Comparison of ENCODE assay signal across 8 mouse cellular contexts in the genomic region with DNA sequence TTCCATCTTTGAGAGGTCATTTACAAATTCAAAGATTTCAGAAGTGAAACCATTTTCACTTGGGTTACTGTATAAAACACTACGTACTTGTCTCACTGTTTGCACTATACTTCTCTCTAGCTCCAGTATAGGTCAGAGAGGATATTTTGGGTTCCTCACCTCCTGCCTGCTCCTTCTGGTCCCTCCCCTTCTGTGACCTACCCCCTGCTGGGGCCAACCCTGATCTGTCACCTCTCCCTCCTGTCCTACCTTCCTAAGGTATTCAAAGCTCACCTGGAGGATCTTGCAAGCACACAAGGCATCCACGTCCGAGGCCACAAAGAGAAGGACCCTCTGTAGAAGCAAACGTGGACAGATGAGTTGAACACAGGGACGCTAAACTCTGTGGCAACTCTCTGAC. TPM values are rescaled to one million over a fixed set of nuclear protein-coding genes. Genes with fewer than 3 reads are reported as not detected.
A peak's percentile ranks its signal among the peaks of the same experiment; 100 is the strongest.
DNase-seq lines count a peak whose midpoint lies in the region; ATAC-seq lines count a peak whose summit lies in the region.

No protein-coding gene starts in this region.

- DNase-seq in kidney, adult 18-20 months, result no peak
- no peak for DNase-seq in hindbrain, embryonic 10.5 days (ENCODE audit: low spot score)
- DNase-seq in mesoderm, embryonic 11.5 days (ENCODE audit: low read depth, low spot score), result peak; percentile 19
- DNase-seq in urinary bladder, postnatal 4 days (ENCODE audit: low spot score in 2 of 2), result no peak
- DNase-seq in spleen, postnatal 36 days (ENCODE audit: low spot score in 2 of 2), result no peak
- DNase-seq in adrenal gland, postnatal 4 days (ENCODE audit: low spot score in 2 of 2), result no peak

- WGBS in kidney, embryonic 16.5 days, result 7% methylated on average over 5 of the region's 5 CpGs
- 6% methylated on average over 5 of the region's 5 CpGs for WGBS in hindbrain, embryonic 10.5 days

- H3K9me3 ChIP-seq in kidney, embryonic 16.5 days (ENCODE audit: low read length), result no peaks in the 10 kb centered on the region
- no peaks in the 10 kb centered on the region for H3K9me3 ChIP-seq in hindbrain, embryonic 10.5 days

- H3K4me1 ChIP-seq in kidney, embryonic 16.5 days (ENCODE audit: insufficient read depth, low read length), result peaks cover 16% of the 10 kb centered on the region
- peaks cover 30% of the 10 kb centered on the region for H3K4me1 ChIP-seq in hindbrain, embryonic 10.5 days (replicated peaks)

- peaks cover 29% of the 10 kb centered on the region for H3K36me3 ChIP-seq in kidney, embryonic 16.5 days (ENCODE audit: insufficient read depth, low read length)
- peaks cover 55% of the 10 kb centered on the region for H3K36me3 ChIP-seq in hindbrain, embryonic 10.5 days

- peak overlapping the region; percentile 91 for H3K9ac ChIP-seq in kidney, embryonic 16.5 days (replicated peaks; ENCODE audit: low read length)

- H3K27ac ChIP-seq in kidney, embryonic 16.5 days (ENCODE audit: low read length), result no peak overlapping the region; the same call in 1 of the 2 replicates
- H3K27ac ChIP-seq in hindbrain, embryonic 10.5 days, result peak overlapping the region; percentile 91

- ATAC-seq in kidney, embryonic 16.5 days (ENCODE audit: low FRiP score, low TSS enrichment), result peak; percentile 32
- ATAC-seq in activated CD4-positive, CD25-positive, alpha-beta regulatory T cell, adult 4 months, result peak; percentile 0

- peak overlapping the region; percentile 87 for H3K4me3 ChIP-seq in kidney, embryonic 16.5 days (ENCODE audit: low read length)
- peak overlapping the region; percentile 79 for H3K4me3 ChIP-seq in hindbrain, embryonic 10.5 days

- H3K4me2 ChIP-seq in kidney, embryonic 16.5 days (replicated peaks; ENCODE audit: low read depth, low read length), result peak overlapping the region; percentile 88

- H3K27me3 ChIP-seq in kidney, embryonic 16.5 days (ENCODE audit: insufficient read depth, low read length), result no peaks in the 10 kb centered on the region
- no peaks in the 10 kb centered on the region for H3K27me3 ChIP-seq in hindbrain, embryonic 10.5 days (ENCODE audit: insufficient read depth, poor library complexity, severe bottlenecking)

RNA-seq across cellular contexts. Expression of gene Ufd1, which starts 0.5 kb away (rescaled TPM):
- 83.0 and 89.8 TPM in 2 replicates for polyA plus RNA-seq in kidney, embryonic 16.5 days (2015; fragmentation: Nextera tagmentation; extraction: Ambion mirVana)
- polyA plus RNA-seq in activated CD4-positive, CD25-positive, alpha-beta regulatory T cell, adult 4 months (2017; shearing (Covaris generic)), result 100 to 1,000 TPM; 126 to 139 TPM
- polyA plus RNA-seq in hindbrain, embryonic 10.5 days (2016; fragmentation: Nextera tagmentation; extraction: Ambion mirVana), result 100 and 104 TPM in 2 replicates
- 100 to 1,000 TPM; 120 to 130 TPM for total RNA-seq in adrenal gland, postnatal 4 days (2021)

RNA-seq across cellular contexts. Expression of gene Cdc45, which starts 0.8 kb away (rescaled TPM):
- polyA plus RNA-seq in kidney, embryonic 16.5 days (2015; fragmentation: Nextera tagmentation; extraction: Ambion mirVana), result 52.1 and 53.1 TPM in 2 replicates
- 10 to 100 TPM; 12.2 to 15.1 TPM for polyA plus RNA-seq in activated CD4-positive, CD25-positive, alpha-beta regulatory T cell, adult 4 months (2017; shearing (Covaris generic))
- polyA plus RNA-seq in hindbrain, embryonic 10.5 days (2016; fragmentation: Nextera tagmentation; extraction: Ambion mirVana), result 55.1 and 72.7 TPM in 2 replicates
- 10 to 100 TPM; 18.0 to 19.7 TPM for total RNA-seq in adrenal gland, postnatal 4 days (2021)

RNA-seq across cellular contexts. Expression of gene 2510002D24Rik, which starts 25.3 kb away (rescaled TPM):
- polyA plus RNA-seq in kidney, embryonic 16.5 days (2015; fragmentation: Nextera tagmentation; extraction: Ambion mirVana), result 50.5 and 51.9 TPM in 2 replicates
- 100 to 1,000 TPM in 1 of 2 experiments, 10 to 100 TPM in 1; 78.3 to 102 TPM for polyA plus RNA-seq in activated CD4-positive, CD25-positive, alpha-beta regulatory T cell, adult 4 months (2017; shearing (Covaris generic))
- polyA plus RNA-seq in hindbrain, embryonic 10.5 days (2016; fragmentation: Nextera tagmentation; extraction: Ambion mirVana), result 27.3 and 27.4 TPM in 2 replicates
- total RNA-seq in adrenal gland, postnatal 4 days (2021), result 10 to 100 TPM; 23.8 to 27.5 TPM

RNA-seq across cellular contexts. Expression of gene Gm28539, which starts 25.4 kb away (rescaled TPM):
- not detected in 2 replicates for polyA plus RNA-seq in kidney, embryonic 16.5 days (2015; fragmentation: Nextera tagmentation; extraction: Ambion mirVana)
- not detected for polyA plus RNA-seq in activated CD4-positive, CD25-positive, alpha-beta regulatory T cell, adult 4 months (2017; shearing (Covaris generic))
- not detected in 2 replicates for polyA plus RNA-seq in hindbrain, embryonic 10.5 days (2016; fragmentation: Nextera tagmentation; extraction: Ambion mirVana)
- total RNA-seq in adrenal gland, postnatal 4 days (2021), result 10 to 100 TPM in 1 of 2 experiments, 1 to 10 TPM in 1; 6.5 to 10.2 TPM

RNA-seq across cellular contexts. Expression of gene Cldn5, which starts 34.4 kb away (rescaled TPM):
- polyA plus RNA-seq in kidney, embryonic 16.5 days (2015; fragmentation: Nextera tagmentation; extraction: Ambion mirVana), result 113 and 128 TPM in 2 replicates
- not detected for polyA plus RNA-seq in activated CD4-positive, CD25-positive, alpha-beta regulatory T cell, adult 4 months (2017; shearing (Covaris generic))
- polyA plus RNA-seq in hindbrain, embryonic 10.5 days (2016; fragmentation: Nextera tagmentation; extraction: Ambion mirVana), result 25.5 and 27.3 TPM in 2 replicates
- 10 to 100 TPM; 66.2 to 68.0 TPM for total RNA-seq in adrenal gland, postnatal 4 days (2021)
